Mouse (Mus musculus): ENCODE measurements around the gene Zfp683. TPM values are rescaled to one million over a fixed set of nuclear protein-coding genes. Genes with fewer than 3 reads are reported as not detected.

Gene Zfp683
- total RNA-seq, 2 experiments from 2014 or later, result not detected

Other genes with a start within 250 kb of the Zfp683 start
- 10 to 100 TPM; 11.0 to 15.2 TPM for gene Rps6ka1, start 166.0 kb upstream of the Zfp683 start, total RNA-seq (2021)
- gene Hmgn2, start 85.2 kb upstream of the Zfp683 start, total RNA-seq (2021), result 100 to 1,000 TPM; 181 to 183 TPM
- 10 to 100 TPM; 57.1 to 61.4 TPM for gene Dhdds, start 52.9 kb upstream of the Zfp683 start, total RNA-seq (2021)
- not detected for gene Lin28a, start 35.0 kb upstream of the Zfp683 start, total RNA-seq (2021)
- gene Crybg2, start 7.0 kb downstream of the Zfp683 start, total RNA-seq (2021), result 1 to 10 TPM; 2.9 to 3.5 TPM
- 1 to 10 TPM; 1.3 to 1.6 TPM for gene Cd52, start 41.2 kb downstream of the Zfp683 start, total RNA-seq (2021)
- 10 to 100 TPM; 22.6 to 24.9 TPM for gene Ubxn11, start 48.7 kb downstream of the Zfp683 start, total RNA-seq (2021)
- 100 to 1,000 TPM; 217 to 225 TPM for gene Sh3bgrl3, start 75.0 kb downstream of the Zfp683 start, total RNA-seq (2021)
- 10 to 100 TPM in 1 of 2 experiments, 1 to 10 TPM in 1; 9.2 to 10.9 TPM for gene Cep85, start 133.3 kb downstream of the Zfp683 start, total RNA-seq (2021)
- gene Gm7534, start 149.2 kb downstream of the Zfp683 start, total RNA-seq (2021), result not detected
- gene Catsper4, start 173.5 kb downstream of the Zfp683 start, total RNA-seq (2021), result not detected
- under 1 TPM; 0.24 to 0.61 TPM for gene Cnksr1, start 184.6 kb downstream of the Zfp683 start, total RNA-seq (2021)
- gene E130218I03Rik, start 189.8 kb downstream of the Zfp683 start, total RNA-seq (2021), result not detected
- gene Zfp593, start 191.8 kb downstream of the Zfp683 start, total RNA-seq (2021), result 10 to 100 TPM; 13.4 to 13.7 TPM
- not detected for gene Gm30191, start 193.1 kb downstream of the Zfp683 start, total RNA-seq (2021)
- gene Grrp1, start 200.3 kb downstream of the Zfp683 start, total RNA-seq (2021), result 1 to 10 TPM; 3.3 to 3.7 TPM
- gene Pdik1l, start 234.1 kb downstream of the Zfp683 start, total RNA-seq (2021), result 10 to 100 TPM; 26.1 to 26.2 TPM